In genomic region chr2:129047811-129048210, GRCm38 (mm10) we compare ENCODE assay signal across 20 mouse cellular contexts. TPM values are rescaled to one million over a fixed set of nuclear protein-coding genes. Genes with fewer than 3 reads are reported as not detected.
A peak's percentile ranks its signal among the peaks of the same experiment; 100 is the strongest.
DNase-seq lines count a peak whose midpoint lies in the region; ATAC-seq lines count a peak whose summit lies in the region.
"Had no signal": no experiment of that assay in that cellular context is flagged by ENCODE, and none has a peak within 500 bp of the region (broad histone marks: within the 10 kb centered on the region; RNA-seq: fewer than 3 reads in every experiment).

Gene Vinac1 (minus strand): TSS chr2:129048172.

- no peaks in the 10 kb centered on the region for H3K4me1 ChIP-seq in hindbrain, embryonic 16.5 days (ENCODE audit: control insufficient read depth, insufficient read depth, low read depth, low read length)
- H3K4me1 ChIP-seq in hindbrain, embryonic 10.5 days (replicated peaks) = no peaks in the 10 kb centered on the region
- H3K4me1 ChIP-seq in lung, embryonic 15.5 days = 0 out of 2 replicates have a peak, but pooled peaks cover 5% of the 10 kb centered on the region
- no peaks in the 10 kb centered on the region for H3K4me1 ChIP-seq in stomach, embryonic 15.5 days
- H3K4me1 ChIP-seq: embryonic facial prominence, embryonic 15.5 days; forebrain, embryonic 15.5 days; heart, embryonic 10.5 days; hindbrain, embryonic 15.5 days had no signal

- no peaks in the 10 kb centered on the region for H3K27me3 ChIP-seq in hindbrain, embryonic 16.5 days (replicated peaks; ENCODE audit: control insufficient read depth, insufficient read depth, low read length)
- H3K27me3 ChIP-seq in hindbrain, embryonic 10.5 days (ENCODE audit: insufficient read depth, poor library complexity, severe bottlenecking) = no peaks in the 10 kb centered on the region
- no peaks in the 10 kb centered on the region for H3K27me3 ChIP-seq in lung, embryonic 15.5 days
- no peaks in the 10 kb centered on the region for H3K27me3 ChIP-seq in stomach, embryonic 15.5 days (replicated peaks)
- H3K27me3 ChIP-seq: embryonic facial prominence, embryonic 15.5 days; forebrain, embryonic 15.5 days; hindbrain, embryonic 15.5 days had no signal

- H3K9me3 ChIP-seq in hindbrain, embryonic 16.5 days (ENCODE audit: control insufficient read depth, low read length) = no peaks in the 10 kb centered on the region
- no peaks in the 10 kb centered on the region for H3K9me3 ChIP-seq in hindbrain, embryonic 10.5 days
- no peaks in the 10 kb centered on the region for H3K9me3 ChIP-seq in lung, embryonic 15.5 days
- no peaks in the 10 kb centered on the region for H3K9me3 ChIP-seq in stomach, embryonic 15.5 days
- H3K9me3 ChIP-seq: embryonic facial prominence, embryonic 15.5 days; forebrain, embryonic 15.5 days; heart, embryonic 10.5 days; hindbrain, embryonic 15.5 days had no signal

- no peak within 1 kb of the TSS for H3K4me3 ChIP-seq in hindbrain, embryonic 16.5 days (ENCODE audit: low read length)
- H3K4me3 ChIP-seq in hindbrain, embryonic 10.5 days = no peak within 1 kb of the TSS
- no peak within 1 kb of the TSS for H3K4me3 ChIP-seq in lung, embryonic 15.5 days
- no peak within 1 kb of the TSS for H3K4me3 ChIP-seq in stomach, embryonic 15.5 days (replicated peaks)
- H3K4me3 ChIP-seq: embryonic facial prominence, embryonic 15.5 days; forebrain, embryonic 15.5 days; heart, embryonic 10.5 days; hindbrain, embryonic 15.5 days had no signal

- no peak within 1 kb of the TSS for H3K27ac ChIP-seq in hindbrain, embryonic 16.5 days (ENCODE audit: low read depth, low read length)
- no peak within 1 kb of the TSS for H3K27ac ChIP-seq in hindbrain, embryonic 10.5 days
- peak within 1 kb of the TSS; percentile 24; the same call in 1 of the 2 replicates for H3K27ac ChIP-seq in lung, embryonic 15.5 days
- peak within 1 kb of the TSS; percentile 45; the same call in 1 of the 2 replicates for H3K27ac ChIP-seq in stomach, embryonic 15.5 days
- H3K27ac ChIP-seq: embryonic facial prominence, embryonic 15.5 days; forebrain, embryonic 15.5 days; heart, embryonic 10.5 days; hindbrain, embryonic 15.5 days had no signal

- 65% methylated on average over 8 of the region's 8 CpGs for WGBS in hindbrain, embryonic 16.5 days
- WGBS in hindbrain, embryonic 10.5 days = 79% methylated on average over 8 of the region's 8 CpGs
- WGBS in lung, embryonic 15.5 days = 81% methylated on average over 8 of the region's 8 CpGs
- WGBS in stomach, embryonic 15.5 days = 79% methylated on average over 8 of the region's 8 CpGs

- H3K4me2 ChIP-seq in hindbrain, embryonic 16.5 days (ENCODE audit: low read length) = no peak within 1 kb of the TSS
- no peak within 1 kb of the TSS for H3K4me2 ChIP-seq in lung, embryonic 15.5 days
- no peak within 1 kb of the TSS for H3K4me2 ChIP-seq in stomach, embryonic 15.5 days
- H3K4me2 ChIP-seq: embryonic facial prominence, embryonic 15.5 days; forebrain, embryonic 15.5 days; hindbrain, embryonic 15.5 days had no signal

- ATAC-seq in hindbrain, embryonic 16.5 days = 0 out of 2 replicates have a peak, but pooled peaks have one; percentile 20
- no peak for ATAC-seq in lung, embryonic 15.5 days (ENCODE audit: borderline replicate concordance, extremely low read depth, low FRiP score, low TSS enrichment)
- ATAC-seq in stomach, embryonic 15.5 days (ENCODE audit: insufficient read depth, low FRiP score, low read depth) = no peak
- no peak for ATAC-seq in megakaryocyte, adult 5-6 weeks (ENCODE audit: poor library complexity, severe bottlenecking)
- ATAC-seq: forebrain, embryonic 15.5 days had no signal

- no peak within 1 kb of the TSS for H3K9ac ChIP-seq in hindbrain, embryonic 16.5 days (ENCODE audit: low read depth, low read length)
- H3K9ac ChIP-seq in lung, embryonic 15.5 days = no peak within 1 kb of the TSS
- no peak within 1 kb of the TSS for H3K9ac ChIP-seq in stomach, embryonic 15.5 days
- H3K9ac ChIP-seq: embryonic facial prominence, embryonic 15.5 days; forebrain, embryonic 15.5 days; hindbrain, embryonic 15.5 days had no signal

- H3K36me3 ChIP-seq in hindbrain, embryonic 16.5 days (ENCODE audit: control insufficient read depth, insufficient read depth, low read length) = no peaks in the 10 kb centered on the region
- H3K36me3 ChIP-seq in hindbrain, embryonic 10.5 days = no peaks in the 10 kb centered on the region
- H3K36me3 ChIP-seq in lung, embryonic 15.5 days = no peaks in the 10 kb centered on the region
- H3K36me3 ChIP-seq in stomach, embryonic 15.5 days = no peaks in the 10 kb centered on the region
- H3K36me3 ChIP-seq: embryonic facial prominence, embryonic 15.5 days; forebrain, embryonic 15.5 days; heart, embryonic 10.5 days; hindbrain, embryonic 15.5 days had no signal

- DNase-seq in hindbrain, embryonic 10.5 days (ENCODE audit: low spot score) = no peak
- no peak for DNase-seq in lung, postnatal 25 days (ENCODE audit: low spot score)
- DNase-seq: adrenal gland, postnatal 36 days; cerebellum, adult 18-20 months; cerebellum, adult 9-11 months; embryo, embryonic 11 days; gastrocnemius, postnatal 36 days; heart, adult 18-20 months; heart, postnatal 10 days had no signal

RNA-seq across cellular contexts. Expression of gene Vinac1, which starts in this region (rescaled TPM):
- 0.70 and 0.92 TPM in 2 replicates for polyA plus RNA-seq in hindbrain, embryonic 16.5 days (2015; fragmentation: Nextera tagmentation; extraction: Ambion mirVana)
- polyA plus RNA-seq in hindbrain, embryonic 10.5 days (2016; fragmentation: Nextera tagmentation; extraction: Ambion mirVana) = 0.10 and 0.14 TPM in 2 replicates
- 0.09 and 0.20 TPM in 2 replicates for polyA plus RNA-seq in lung, embryonic 15.5 days (2015; fragmentation: Nextera tagmentation; extraction: Ambion mirVana)
- 0.08 and 0.09 TPM in 2 replicates for polyA plus RNA-seq in stomach, embryonic 15.5 days (2015; fragmentation: Nextera tagmentation; extraction: Ambion mirVana)
- total RNA-seq in megakaryocyte, adult 5-6 weeks (2015) = not detected in 2 replicates
- 0.04 and 0.16 TPM in 2 replicates for total RNA-seq in megakaryocyte, adult 5-6 weeks (2017)
- total RNA-seq: common myeloid progenitor, adult 5-6 weeks; gastrocnemius, adult 8-10 months; gastrocnemius, postnatal 36 days; heart, adult 18-20 months; heart, postnatal 10 days; hematopoietic stem cell, adult 5-6 weeks had no signal
- polyA plus RNA-seq: embryonic facial prominence, embryonic 15.5 days had no signal

Comparison
In these comparisons a context has a peak if more than half of its experiments do, and no peak if none do; other contexts are left out.
1. Peak in ATAC-seq in hindbrain, embryonic 16.5 days; RNA of the gene not detected or under 1 TPM.
2. H3K27ac ChIP-seq: peak in lung, embryonic 15.5 days (single experiment) and stomach, embryonic 15.5 days (single experiment); none in hindbrain, embryonic 16.5 days (single experiment) and hindbrain, embryonic 10.5 days (single experiment).